Mouse (Mus musculus): ENCODE data around the gene Asf1b.

Asf1b gene

DNA sequence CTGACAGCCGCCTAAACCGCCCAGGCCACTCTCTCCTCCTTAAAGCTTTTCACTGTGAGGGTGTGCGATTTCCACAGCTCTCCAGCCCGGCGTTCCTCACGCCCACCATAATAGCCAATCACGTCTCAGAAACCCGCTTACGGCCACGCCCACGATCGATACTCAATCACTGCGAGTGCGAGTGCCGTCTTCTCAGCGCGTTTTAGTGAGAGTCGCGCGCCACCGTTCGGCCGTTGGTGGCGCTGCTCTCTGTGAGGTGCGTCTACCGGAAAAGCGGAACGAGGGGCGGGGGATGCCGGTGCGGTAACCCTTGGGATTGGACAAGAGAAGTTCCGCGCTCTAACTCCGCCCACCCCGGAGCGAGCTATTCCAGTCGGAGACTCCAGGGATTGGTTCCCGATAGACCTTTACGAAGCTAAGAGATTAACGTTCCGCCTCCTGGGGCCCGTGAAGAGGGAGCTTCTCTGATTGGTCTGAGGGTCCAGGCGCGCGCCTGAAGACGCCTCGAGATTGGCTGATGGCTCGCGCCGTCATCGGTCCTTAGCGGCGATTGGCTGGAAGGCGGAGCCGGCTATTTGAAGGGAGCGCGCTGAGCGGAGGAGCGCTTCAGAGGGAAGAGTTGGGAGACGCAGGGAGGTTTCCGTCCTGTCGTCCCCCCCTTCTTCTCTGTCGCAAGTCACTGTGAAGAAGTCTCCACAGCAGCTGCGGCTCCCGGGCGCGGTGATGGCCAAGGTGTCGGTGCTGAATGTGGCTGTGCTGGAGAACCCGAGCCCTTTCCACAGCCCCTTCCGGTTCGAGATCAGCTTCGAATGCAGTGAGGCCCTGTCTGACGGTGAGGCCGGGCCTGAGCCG is at the start of gene Asf1b, which contains the start of gene Gm10644:
TSS of gene Asf1b (plus strand) at position 402 of the 852 bp plus-strand sequence.
TSS of gene Gm10644 (minus strand) at position 100 of the 852 bp plus-strand sequence.
- peak; percentile 99 for DNase-seq (ENCODE audit: low spot score in 2 of 2)

DNA sequence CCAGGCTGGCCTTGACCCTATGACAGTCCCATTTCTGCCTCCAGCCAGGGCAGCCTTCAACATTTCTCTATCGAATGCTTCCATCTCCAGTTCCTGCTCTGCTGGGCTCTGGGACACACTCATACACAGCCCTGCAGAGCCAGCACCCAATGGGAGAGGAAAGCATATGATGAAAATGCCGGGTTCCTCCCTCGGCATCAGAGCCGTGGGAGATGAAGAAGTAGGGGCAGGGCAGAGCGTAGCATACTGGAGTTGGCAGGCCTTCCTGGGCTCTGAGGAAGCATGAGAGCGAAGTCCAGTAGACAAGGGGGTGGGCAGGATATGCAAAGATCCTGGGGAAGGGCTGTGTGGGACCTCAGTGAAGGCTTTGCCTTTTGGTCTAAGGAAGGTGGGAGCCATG is 46.7 kb upstream of the Asf1b start:
- no peak for DNase-seq (ENCODE audit: low spot score in 2 of 2)

DNA sequence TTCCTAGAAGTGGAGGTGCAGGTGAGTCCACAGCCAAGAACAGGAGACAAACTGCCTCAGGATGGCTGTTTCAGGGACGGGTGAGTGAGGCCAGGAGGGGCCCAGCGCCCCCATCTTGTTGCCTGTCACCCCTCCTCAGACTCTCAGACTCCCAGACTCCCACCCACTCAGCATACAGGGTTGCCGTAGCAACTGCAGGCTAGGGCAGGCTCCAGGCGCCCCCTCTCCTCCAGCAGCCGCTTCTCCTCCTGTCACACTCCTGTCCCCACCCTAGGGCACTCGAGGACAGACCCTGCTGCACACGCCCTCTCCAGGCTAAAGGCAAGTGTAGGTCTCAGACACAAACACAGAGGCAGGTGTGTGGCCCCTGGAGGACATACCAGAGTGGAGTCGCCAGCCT is 46.0 kb upstream of the Asf1b start:
- DNase-seq (ENCODE audit: low spot score in 2 of 2): no peak

DNA sequence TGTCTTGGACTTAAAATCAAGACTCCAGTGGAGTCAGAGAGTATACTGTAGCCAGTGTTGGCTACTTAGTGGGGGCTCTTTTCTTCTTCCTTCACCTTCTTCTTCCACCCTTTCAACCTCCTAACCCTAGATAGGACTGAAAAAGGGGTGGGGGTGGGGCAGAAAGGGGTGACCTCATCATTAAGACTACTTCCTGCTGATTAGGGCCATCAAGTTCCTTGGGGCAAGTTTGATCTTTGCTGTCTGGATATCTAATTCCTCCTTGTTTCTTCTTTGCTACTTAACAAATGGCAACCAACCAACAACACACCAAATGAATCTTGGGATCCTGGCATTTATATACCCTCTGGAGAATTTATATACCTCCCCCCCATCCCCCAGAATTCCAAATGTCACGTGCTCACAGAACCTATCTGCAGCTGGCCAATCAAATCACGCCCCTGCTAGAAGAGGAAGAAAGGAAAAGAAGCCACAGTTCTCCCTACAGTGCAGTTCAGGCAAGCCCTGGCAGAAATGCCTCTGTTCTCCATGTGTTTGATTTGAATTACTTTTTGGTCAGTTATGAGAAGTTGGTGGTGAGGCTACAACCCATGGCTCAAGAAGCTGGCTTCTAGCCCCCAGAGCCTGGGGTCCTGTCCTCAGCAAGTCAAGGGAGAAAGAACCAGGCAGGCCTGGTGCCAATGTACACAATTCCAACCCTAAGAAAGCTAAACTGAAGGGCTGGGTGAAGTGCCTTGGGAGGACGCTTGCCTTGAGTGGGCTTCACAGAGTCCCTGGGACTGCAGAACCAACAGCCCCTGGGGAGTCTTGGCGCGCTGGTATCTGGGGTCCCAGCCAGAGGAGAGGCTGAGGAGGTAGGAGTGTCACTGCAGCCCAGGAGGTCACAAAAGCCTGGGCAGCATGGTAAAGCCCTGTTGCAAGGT is 43.2 kb upstream of the Asf1b start:
- no peak for DNase-seq (ENCODE audit: low spot score in 2 of 2)

DNA sequence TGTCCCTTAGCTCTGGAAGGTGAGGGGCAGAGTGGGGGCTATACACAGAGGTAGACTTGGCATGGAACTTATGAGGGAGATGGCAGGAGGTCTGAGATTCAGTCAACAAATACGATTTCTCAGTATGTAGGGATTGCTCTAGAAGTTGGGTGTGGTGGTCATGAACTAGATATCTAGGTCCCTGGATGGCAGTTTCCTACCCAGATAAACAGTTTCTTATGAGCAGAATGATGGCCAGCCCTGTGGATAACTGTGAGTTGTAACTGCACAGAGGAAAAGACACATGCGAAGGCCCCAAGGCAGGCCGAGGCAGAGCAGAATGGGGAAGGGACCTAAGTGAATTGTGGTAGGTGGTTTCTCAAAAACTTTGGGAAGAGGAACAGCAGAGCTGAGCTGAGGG is 41.1 kb upstream of the Asf1b start:
- no peak for DNase-seq (ENCODE audit: low spot score in 2 of 2)

DNA sequence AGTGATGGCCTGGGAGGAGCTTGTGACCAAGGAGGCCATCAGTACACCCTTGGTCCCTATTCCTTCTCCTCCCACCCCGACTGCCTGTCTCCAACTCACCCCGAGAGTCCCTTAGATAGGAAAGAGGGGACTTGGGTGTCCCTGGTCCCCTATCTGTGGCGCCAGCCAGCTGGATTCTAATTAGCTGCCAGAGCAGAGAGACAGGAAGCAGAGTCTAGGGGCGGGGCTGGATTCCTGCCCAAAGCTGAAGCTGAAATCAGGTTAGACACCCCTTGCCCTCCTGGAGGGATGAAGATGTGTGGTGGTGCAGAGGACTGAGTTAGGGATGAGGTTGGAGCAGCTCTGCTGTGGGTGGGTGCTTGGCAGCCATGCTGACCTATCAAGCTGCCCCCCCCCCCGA is 40.4 kb upstream of the Asf1b start:
- peak in 1 of 2 experiments; percentile 15 for DNase-seq (ENCODE audit: low spot score in 2 of 2)

DNA sequence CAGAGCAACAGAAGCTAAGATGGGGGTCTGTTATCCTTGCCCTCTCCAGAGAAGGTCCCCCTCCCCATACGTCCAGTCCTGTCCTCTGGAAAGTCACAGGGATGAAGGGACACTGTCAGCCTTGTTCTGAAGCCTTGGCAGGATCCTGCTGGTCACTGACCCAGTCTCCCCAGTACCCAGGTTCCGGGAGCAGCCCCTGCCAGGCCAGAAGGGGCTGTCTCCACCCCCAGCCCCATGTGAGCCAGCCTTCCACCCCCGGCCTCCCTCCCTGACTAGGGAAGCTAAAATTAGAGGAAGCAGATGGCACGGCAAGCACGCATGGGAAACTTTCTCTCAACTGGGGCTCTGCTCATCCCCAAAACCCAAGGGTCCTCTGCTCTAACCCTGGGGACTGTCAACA is 39.3 kb upstream of the Asf1b start:
- no peak for DNase-seq (ENCODE audit: low spot score in 2 of 2)

DNA sequence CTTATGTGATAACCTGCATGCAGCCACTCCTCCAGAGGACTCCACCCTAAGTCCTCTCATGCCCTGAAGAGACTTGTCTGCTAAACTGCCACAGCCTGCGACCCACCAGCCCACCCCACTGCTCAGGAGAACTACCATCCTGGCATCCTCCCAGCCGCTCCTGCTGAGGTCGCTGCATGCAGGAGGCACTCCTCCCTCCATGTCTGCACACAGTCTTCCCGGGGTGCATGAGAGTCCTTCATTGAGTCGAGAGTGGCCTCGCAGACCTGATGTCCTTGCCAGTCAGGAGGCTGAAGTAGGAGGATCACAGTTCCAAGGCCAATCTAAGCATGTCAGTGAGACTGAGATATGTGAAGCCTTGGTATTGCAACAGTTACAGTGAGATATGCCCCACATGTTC is 37.7 kb upstream of the Asf1b start:
- DNase-seq (ENCODE audit: low spot score in 2 of 2): no peak

DNA sequence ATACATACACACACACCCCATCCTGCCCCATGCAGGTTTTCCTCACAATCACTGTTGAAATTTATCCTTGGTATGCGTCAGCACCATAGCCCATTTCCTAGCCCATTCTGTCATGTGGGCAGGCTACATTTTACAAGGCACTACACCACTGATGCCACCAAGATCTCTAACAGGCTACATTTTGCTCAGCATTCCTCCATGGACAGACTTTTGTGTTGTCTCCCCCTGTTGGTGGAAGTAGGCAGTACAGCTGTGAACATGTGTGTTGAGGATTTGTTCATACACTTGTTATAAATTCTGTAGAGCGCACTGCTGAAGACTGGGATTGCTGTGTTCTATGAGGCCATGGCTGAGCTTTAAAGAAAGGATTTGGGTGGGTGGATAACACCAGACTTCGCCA is 33.7 kb upstream of the Asf1b start:
- DNase-seq (ENCODE audit: low spot score in 2 of 2): peak in 1 of 2 experiments; percentile 53

DNA sequence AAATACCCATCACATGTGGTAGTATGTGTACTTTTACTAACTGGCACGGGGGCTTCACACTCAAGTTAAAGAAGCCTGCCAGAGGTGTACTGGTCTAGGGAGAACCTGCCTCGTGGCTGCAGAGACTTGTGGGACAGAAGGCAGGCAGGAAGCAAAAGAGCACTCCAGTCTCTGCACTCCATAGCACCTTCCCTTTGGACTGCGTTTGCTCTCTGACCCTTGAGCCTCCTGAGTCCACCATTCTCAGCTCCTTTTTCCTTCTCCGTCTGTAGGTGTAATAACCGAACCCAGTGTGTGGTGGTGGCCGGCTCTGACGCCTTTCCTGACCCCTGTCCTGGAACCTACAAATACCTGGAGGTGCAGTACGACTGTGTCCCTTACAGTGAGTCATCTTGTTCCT is 32.6 kb upstream of the Asf1b start:
- DNase-seq (ENCODE audit: low spot score in 2 of 2): no peak

DNA sequence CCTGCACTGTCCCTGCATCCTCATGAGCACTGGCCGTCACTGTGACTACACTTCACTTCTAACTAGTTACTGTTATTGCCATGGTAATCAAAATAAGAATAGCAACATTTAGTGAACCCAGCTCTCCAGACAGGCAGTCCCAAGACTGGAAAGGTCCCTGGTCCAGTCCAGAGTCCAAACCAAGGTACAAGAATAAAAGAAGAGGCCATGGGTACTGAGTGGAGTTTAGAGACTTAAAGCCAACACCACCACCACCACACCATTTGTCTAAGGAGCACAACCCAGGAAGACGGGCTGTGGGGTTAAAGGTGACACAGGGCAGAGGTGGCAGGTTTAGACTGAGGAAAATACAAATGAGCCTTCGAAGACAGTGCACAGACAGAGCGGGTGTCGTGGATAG is 30.7 kb upstream of the Asf1b start:
- no peak for DNase-seq (ENCODE audit: low spot score in 2 of 2)

DNA sequence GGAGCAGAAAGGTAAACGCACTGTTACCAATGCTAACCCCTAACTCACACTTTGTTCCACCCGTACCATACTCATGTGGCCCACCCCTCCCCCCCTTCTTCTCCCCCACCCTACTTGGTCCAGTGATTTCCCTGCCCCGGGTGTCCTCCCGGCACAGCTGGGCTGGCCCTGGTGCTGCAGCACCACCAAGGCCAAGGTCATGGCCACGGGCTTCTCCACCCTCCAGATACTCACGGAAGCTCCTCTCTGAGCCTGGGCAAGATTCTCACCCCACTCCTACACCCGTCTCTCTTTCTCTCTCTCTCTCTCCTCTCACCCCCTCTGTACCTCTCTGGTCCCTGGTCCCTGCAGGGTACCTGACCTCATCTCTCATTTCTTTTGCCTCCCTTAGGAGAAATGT is 29.0 kb upstream of the Asf1b start:
- DNase-seq (ENCODE audit: low spot score in 2 of 2): no peak

DNA sequence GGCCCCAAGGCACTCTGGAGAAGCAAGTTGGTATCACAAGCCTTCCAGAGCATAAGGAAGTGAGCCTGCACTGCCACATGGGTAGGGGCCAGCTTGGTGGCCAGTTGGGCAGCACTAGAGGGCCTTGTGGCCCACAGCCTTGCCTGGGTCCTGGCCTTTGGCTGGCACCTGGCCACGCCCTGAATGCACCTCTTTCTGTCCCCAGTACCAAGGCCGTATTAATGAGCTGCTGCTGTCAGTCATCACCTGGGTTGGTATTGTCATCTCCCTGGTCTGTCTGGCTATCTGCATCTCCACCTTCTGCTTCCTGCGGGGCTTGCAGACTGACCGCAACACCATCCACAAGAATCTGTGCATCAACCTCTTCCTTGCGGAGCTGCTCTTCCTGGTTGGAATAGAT is 21.1 kb upstream of the Asf1b start:
- no peak for DNase-seq (ENCODE audit: low spot score in 2 of 2)

DNA sequence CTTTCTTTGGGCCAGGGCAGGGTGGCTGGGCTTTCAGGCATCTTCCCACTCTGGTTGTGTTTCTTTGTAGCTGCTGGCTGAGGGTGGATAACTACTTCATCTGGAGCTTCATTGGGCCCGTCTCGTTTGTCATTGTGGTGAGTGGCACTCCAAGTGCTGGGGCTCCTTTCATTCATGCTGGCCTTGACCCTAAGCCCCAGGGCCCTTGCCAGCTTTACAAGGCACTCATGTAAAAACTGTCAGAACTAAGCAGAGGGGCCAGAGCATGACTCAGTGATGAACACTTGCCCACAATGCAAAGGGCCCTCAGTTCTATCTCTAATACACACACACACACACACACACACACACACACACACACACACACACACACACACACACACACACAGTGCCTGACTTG is 20.3 kb upstream of the Asf1b start:
- no peak for DNase-seq (ENCODE audit: low spot score in 2 of 2)

DNA sequence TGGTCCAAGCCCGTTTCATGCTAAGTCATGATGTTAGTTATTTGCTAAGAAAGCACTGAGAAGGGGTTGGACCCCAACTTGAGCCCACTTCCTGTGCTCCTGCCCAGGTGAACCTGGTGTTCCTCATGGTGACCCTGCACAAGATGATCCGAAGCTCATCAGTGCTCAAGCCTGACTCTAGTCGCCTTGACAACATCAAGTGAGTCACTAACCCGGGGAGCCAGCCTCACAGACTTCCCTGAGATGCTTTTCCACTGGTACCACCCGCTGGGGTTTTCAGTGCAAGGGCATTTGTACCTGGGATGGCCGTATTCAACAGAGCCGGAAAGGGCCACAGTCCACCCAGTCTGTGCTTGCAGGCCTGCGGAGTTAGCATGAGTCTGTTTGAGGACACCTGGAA is 19.9 kb upstream of the Asf1b start:
- DNase-seq (ENCODE audit: low spot score in 2 of 2): no peak

DNA sequence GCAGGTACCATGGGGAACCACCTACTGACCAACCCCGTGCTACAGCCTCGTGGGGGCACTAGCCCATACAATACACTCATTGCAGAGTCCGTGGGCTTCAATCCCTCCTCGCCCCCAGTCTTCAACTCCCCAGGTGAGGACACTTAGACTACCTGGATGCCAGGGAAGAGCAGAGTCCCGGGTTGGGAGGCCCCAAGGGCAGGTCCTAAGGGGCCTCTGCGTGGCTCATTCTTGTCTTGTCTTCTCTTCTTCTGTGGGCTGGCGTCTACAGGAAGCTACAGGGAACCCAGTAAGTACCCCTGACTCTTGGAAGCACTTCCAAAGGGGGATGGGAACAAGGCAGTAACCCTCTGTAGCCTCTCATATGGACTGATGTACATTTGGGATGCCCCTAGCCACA is 17.7 kb upstream of the Asf1b start:
- DNase-seq (ENCODE audit: low spot score in 2 of 2): no peak

DNA sequence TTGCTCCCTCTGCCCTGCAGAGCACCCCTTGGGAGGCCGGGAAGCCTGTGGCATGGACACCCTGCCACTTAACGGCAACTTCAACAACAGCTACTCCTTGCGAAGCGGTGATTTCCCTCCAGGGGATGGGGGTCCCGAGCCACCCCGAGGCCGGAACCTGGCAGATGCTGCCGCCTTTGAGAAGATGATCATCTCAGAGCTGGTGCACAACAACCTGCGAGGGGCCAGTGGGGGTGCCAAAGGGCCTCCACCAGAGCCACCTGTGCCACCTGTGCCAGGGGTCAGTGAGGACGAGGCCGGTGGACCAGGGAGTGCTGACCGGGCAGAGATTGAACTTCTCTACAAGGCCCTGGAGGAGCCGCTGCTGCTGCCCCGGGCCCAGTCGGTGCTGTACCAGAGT is 17.0 kb upstream of the Asf1b start:
- DNase-seq (ENCODE audit: low spot score in 2 of 2): no peak

DNA sequence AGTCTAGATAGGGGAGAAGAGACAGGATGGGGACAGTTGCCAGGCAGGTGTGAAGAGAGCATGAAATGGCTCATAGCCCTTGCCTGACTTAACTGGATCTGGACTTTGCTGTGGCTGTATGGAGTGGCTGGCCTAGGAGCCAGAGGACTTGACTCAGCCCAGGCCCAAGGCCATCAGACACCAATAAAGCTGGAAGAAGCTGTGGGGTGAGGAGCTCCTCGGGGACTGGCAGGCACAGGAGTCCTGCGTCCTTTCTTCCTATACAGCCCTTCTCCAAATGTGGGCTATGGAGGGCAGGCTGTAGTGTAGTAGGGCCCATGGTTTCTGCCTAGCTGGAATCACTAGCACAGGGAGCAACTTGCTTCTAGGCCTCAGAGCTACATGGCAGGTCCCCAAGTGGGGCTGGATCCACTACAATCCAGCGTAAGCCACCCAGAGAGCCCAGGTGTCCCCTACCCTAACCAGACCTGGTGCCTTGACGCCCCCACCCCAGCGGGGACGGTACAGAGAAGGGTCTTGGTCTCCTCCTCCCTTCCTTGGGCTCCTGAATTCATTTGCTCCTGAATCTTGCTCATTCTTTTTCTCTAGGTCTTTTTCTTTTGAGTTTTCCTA is 14.1 kb upstream of the Asf1b start:
- DNase-seq (ENCODE audit: low spot score in 2 of 2): no peak

DNA sequence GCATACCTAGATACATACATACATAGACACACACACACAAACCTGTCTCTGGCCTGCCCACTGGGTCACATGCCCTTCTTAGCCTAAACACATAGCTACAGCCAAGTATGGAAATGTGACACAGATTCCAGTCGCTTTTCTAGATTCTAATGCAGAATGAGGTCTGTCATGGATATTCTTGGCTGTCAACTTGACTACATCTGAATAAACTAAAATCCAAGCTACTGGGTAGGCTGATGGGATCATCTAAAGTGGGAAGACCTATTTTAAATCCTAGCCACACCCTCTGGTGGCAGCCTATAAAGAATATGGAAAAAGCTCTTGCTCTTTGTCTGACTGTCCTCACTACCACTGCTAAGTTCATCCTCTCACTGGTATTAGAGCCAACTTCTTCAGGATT is 12.9 kb upstream of the Asf1b start:
- DNase-seq (ENCODE audit: low spot score in 2 of 2): no peak

DNA sequence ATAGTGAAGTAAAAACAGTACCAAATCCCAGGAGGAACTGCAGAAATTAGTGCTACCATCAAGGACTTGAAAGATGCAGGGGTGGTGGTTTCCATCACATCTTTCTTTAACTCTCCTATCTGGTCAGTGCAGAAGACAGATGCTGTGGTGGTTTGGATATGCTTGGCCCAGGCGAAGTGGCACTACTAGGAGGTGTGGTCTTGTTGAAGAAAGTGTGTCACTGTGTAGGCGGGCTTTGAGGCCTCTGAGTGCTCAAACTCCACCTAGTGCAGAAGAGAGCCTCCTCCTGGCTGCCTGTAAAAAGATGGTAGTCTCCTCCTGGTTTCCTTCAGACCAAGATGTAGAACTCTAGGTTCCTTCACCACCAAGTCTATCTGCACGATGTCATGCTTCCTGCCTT is 9.8 kb upstream of the Asf1b start:
- DNase-seq (ENCODE audit: low spot score in 2 of 2): no peak

DNA sequence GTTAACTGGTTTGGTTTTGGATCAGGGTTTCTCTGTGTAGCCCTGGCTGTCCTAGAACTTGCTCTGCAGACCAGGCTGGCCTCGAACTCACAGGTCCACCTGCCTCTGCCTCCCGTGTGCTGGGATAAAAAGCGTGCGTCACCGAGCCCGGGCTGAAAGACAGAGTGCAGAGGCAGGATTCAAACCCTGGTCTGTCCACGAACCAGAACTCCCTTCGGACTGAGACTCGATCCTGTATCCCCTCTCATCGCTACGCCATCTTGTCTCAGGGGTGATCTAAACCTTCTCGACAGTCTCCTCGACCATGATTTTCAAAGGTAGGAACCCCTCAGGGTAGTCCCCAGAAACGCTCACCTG is 580 bp upstream of the Asf1b start:
- DNase-seq (ENCODE audit: low spot score in 2 of 2): no peak

DNA sequence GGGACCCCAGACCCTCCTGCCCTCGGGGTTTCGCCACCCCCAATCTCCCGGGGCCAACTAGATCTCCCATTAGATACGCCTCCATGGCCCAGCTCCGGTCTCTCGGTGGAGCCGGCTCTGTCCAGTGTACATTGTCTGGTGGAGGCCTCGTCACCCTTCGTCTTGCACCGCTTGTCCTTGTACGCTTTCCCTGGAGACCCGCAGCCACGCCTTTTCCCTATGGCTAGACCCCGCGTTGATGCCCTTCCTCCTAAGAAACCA is 581 bp downstream of the Asf1b start:
- DNase-seq (ENCODE audit: low spot score in 2 of 2): no peak

DNA sequence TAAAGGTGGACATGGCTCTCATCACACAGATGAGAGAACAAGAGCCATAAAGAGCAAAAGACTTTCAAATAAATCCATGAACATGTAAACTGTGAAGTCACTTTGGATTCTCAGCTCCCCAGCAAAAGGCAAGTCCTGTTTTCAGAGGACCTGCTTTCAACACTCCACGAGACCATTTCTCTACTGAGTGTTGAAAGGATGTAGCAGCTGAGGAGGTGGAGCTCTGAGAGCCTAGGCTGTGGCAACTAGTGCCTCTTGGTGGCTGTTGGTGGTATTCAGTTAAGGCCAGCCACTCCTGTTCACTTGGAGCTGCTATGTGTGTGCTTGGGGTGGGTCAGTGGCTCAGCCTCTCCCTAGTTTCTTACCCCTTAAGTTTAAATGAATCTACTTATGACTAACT is 1.5 kb downstream of the Asf1b start:
- DNase-seq (ENCODE audit: low spot score in 2 of 2): no peak

Data from heart, adult 9 months (tissue).